Mouse (Mus musculus): ENCODE measurements around the gene Adi1.

- TF ChIP-seq CTCF (IDR thresholded peaks at IDR 0.05; ENCODE audit: extremely low read depth, insufficient read depth, low read length) (no peak), POLR2A (IDR thresholded peaks at IDR 0.05; ENCODE audit: extremely low read depth, insufficient read depth, low read length) (no peak)
Measured at GRCm38 (mm10) chr12:28638778-28639177, 36.3 kb upstream of the Adi1 start.

All from cortical plate, adult 2 months (tissue).